13 mouse cellular contexts compared by ENCODE assay signal in the genomic region with DNA sequence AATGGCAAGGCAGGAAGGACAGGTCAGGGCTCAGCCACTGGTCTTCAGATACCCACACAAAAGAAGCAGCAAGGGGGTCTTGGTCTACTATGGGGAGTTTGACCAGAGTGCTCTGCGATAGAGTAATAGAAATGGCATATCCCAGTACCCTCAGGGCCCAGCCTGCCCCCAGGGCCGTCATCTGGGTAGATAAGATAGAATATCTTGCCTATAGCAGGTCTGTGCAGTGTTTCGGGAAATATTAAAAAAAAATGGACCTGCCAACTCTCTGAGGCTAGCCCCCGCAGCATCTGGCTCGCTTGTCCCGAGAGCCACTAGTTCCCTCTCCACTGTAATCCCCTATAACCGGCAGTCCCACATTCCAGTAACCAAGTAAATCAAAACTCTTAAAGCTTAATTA.
"Had no signal": no experiment of that assay in that cellular context is flagged by ENCODE, and none has a peak within 500 bp of the region (broad histone marks: within the 10 kb centered on the region; RNA-seq: fewer than 3 reads in every experiment).

No protein-coding gene starts in this region.

- H3K4me3 ChIP-seq: layer of hippocampus, adult 2 months; limb, embryonic 12.5 days; lung, embryonic 15.5 days; neural tube, embryonic 13.5 days had no signal

- H3K9ac ChIP-seq: limb, embryonic 12.5 days; lung, embryonic 15.5 days; neural tube, embryonic 13.5 days had no signal

- H3K4me1 ChIP-seq: limb, embryonic 12.5 days; lung, embryonic 15.5 days; neural tube, embryonic 13.5 days had no signal

- H3K27ac ChIP-seq: kidney, postnatal 0 days; layer of hippocampus, adult 2 months; limb, embryonic 12.5 days; lung, embryonic 15.5 days; neural tube, embryonic 13.5 days had no signal

- H3K9me3 ChIP-seq: limb, embryonic 12.5 days; lung, embryonic 15.5 days; neural tube, embryonic 13.5 days had no signal

- ATAC-seq: midbrain, embryonic 16.5 days had no signal

- DNase-seq: kidney, adult 11 months; kidney, adult 9 months; kidney, postnatal 36 days; lung, postnatal 14 days; right cerebral cortex, postnatal 25 days; thymus, postnatal 36 days had no signal

- H3K27me3 ChIP-seq: limb, embryonic 12.5 days; lung, embryonic 15.5 days; neural tube, embryonic 13.5 days had no signal

- H3K4me2 ChIP-seq: limb, embryonic 12.5 days; lung, embryonic 15.5 days; midbrain, embryonic 11.5 days; neural tube, embryonic 13.5 days had no signal
